Mouse (Mus musculus): ENCODE results near the gene Ust. TPM values are rescaled to one million over a fixed set of nuclear protein-coding genes. Genes with fewer than 3 reads are reported as not detected.
A peak's percentile ranks its signal among the peaks of the same experiment; 100 is the strongest.

Gene Ust
- polyA plus RNA-seq, 1 experiment from 2014 or later = 2.8 TPM

DNA sequence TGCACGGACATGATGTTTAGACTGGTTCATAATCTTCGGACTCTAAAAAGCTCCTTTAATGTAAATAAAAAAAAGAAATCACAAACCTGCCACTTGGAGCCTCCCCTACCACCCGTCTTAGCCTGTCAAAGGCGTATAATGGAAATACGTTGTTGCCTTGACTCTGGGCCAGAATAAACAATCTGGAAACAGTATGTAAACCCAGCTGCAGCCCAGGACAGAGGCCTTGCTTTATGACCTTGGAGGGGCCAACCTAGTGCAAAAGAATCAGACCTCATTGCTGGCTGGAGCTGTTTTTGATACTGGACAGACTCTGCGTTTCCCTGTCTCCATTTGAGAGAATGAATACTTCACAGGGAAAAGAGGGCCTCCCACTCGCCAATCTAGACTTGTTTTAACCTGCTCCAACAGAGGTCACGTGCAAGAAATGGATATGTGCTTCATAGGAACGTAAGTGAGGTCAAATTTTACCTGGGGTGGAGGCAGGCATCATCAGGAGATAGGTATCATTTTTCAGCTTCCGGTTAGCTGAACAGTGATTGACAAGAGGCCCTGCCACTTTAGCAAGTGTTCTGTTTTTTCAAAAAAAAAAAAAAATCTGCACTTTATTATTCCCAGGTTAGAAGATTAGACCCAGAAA is 305.2 kb downstream of the Ust start:
- 57% methylated on average over 10 of the region's 10 CpGs for WGBS
- H3K4me3 ChIP-seq = no peak overlapping the region

DNA sequence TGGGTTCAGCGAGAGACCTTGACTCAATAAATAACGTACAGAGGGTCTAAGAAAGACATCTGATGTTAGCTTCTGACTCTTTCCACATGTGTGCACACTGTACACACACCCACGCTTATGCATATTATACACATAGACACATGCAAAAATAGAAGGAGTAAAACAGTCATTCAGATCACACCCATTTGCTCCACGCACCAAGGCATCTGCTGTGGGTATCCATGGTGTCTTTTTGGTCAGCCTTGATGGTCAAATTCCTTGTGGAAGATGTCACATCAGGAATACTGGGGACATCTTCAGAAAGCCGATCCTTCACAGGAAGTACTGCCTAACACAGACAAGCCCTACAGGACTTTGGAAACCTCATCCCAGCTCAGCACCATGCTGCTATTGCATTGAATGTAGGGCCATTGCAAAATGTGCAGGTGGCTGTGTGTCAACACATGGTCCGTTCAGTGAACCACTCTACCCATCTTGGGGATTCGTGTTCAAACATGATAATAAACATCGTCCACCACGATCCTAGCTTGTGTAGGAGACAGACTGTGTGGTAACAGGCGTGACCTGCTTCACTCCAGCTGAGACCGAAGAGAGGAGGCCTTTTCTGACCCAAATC is 305.9 kb downstream of the Ust start:
- H3K36me3 ChIP-seq = no peaks in the 10 kb centered on the region
- H3K4me1 ChIP-seq = peaks cover 24% of the 10 kb centered on the region
- H3K27ac ChIP-seq = peak overlapping the region; percentile 69; the same call in 1 of the 2 replicates
- WGBS = 88% methylated on average over 11 of the region's 11 CpGs
- no peaks in the 10 kb centered on the region for H3K27me3 ChIP-seq (ENCODE audit: insufficient read depth, poor library complexity, severe bottlenecking)
- DNase-seq (ENCODE audit: low spot score) = no peak
- no peaks in the 10 kb centered on the region for H3K9me3 ChIP-seq
- no peak overlapping the region for H3K4me3 ChIP-seq

More for the DNA sequence above, 305.2 kb downstream of the Ust start:
- no peaks in the 10 kb centered on the region for H3K27me3 ChIP-seq (ENCODE audit: insufficient read depth, poor library complexity, severe bottlenecking)
- peak overlapping the region; percentile 69; the same call in 1 of the 2 replicates for H3K27ac ChIP-seq
- no peaks in the 10 kb centered on the region for H3K36me3 ChIP-seq
- peaks cover 24% of the 10 kb centered on the region for H3K4me1 ChIP-seq
- no peaks in the 10 kb centered on the region for H3K9me3 ChIP-seq
- DNase-seq (ENCODE audit: low spot score) = no peak

DNA sequence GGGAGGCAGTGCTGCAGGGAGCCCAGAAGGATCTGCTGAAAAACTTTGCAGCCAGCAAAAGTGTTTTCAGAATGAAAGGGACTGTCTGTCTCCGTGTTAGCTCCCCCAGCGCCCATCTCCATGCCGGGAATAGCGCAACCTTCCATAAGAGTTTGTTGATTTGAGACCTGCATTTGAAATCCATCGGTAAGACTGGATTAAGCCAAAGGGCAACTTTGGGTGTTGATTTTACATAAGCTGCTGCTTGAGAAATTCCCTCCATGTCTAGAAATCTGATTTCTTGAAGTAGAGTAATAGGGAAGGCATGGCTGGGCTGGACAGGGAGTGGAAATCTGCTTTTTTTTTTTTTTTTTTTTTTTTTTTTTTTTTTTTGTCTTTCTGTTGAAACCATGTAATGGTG is 306.9 kb downstream of the Ust start:
- no peak overlapping the region; the same call in 1 of the 2 replicates for H3K27ac ChIP-seq
- H3K4me1 ChIP-seq = peaks cover 18% of the 10 kb centered on the region
- no peaks in the 10 kb centered on the region for H3K27me3 ChIP-seq (ENCODE audit: insufficient read depth, poor library complexity, severe bottlenecking)
- H3K4me3 ChIP-seq = no peak overlapping the region
- DNase-seq (ENCODE audit: low spot score) = no peak
- no peaks in the 10 kb centered on the region for H3K36me3 ChIP-seq
- no peaks in the 10 kb centered on the region for H3K9me3 ChIP-seq
- WGBS = 85% methylated on average over 5 of the region's 5 CpGs

DNA sequence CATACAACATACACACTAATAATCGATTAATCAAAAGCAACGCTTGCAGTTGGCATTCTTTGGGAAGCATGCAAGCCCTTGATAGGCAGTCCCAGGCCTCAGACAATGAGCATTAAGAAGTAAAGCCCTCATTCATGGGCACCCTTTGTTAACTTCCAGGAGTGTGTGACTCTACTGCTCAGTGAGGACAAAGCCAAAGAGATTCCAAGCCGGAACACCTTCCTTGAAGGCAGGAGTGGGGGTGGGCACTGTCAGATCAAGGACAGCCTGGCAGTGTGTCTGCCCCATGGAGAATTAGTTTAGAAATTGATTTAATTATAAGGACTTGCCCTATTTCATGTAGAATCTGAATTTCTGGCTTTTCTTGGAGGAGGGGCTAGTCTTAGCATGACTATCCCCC is 308.3 kb downstream of the Ust start:
- H3K4me1 ChIP-seq = peaks cover 17% of the 10 kb centered on the region

DNA sequence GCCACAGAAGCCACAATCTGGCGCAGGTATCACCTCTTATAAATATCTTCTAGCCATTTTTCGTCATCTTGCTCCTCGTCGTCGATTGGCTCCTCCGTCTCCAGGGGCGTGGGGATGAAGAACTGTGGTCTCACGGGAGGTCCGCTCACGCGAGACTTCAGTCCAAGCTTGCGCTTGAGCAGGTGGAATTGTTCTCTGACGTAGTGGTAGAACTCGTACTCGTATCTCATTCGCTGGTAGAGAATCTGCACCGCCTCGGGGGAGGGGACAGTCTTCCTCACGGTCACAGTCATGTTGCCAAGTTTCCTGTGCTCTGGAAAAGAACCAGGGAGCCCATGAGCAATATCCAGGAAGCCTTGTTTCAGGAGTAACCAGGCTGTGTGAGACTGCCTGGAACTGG is 311.3 kb downstream of the Ust start:
- Histone ChIP-seq H3K36me3 (no peaks in the 10 kb centered on the region), H3K4me1 (0 out of 2 replicates have a peak, but pooled peaks cover 2% of the 10 kb centered on the region), H3K27ac (no peak overlapping the region), H3K27me3 (ENCODE audit: insufficient read depth, poor library complexity, severe bottlenecking) (no peaks in the 10 kb centered on the region), H3K4me3 (no peak overlapping the region), H3K9me3 (no peaks in the 10 kb centered on the region)
- DNase-seq (ENCODE audit: low spot score) = no peak
- 91% methylated on average over 19 of the region's 19 CpGs for WGBS

More for the DNA sequence above, 308.3 kb downstream of the Ust start:
- no peak overlapping the region for H3K4me3 ChIP-seq
- H3K27ac ChIP-seq = no peak overlapping the region
- no peak for DNase-seq (ENCODE audit: low spot score)
- no peaks in the 10 kb centered on the region for H3K27me3 ChIP-seq (ENCODE audit: insufficient read depth, poor library complexity, severe bottlenecking)
- no peaks in the 10 kb centered on the region for H3K36me3 ChIP-seq
- WGBS = 82% methylated on average over 3 of the region's 3 CpGs
- H3K9me3 ChIP-seq = no peaks in the 10 kb centered on the region

DNA sequence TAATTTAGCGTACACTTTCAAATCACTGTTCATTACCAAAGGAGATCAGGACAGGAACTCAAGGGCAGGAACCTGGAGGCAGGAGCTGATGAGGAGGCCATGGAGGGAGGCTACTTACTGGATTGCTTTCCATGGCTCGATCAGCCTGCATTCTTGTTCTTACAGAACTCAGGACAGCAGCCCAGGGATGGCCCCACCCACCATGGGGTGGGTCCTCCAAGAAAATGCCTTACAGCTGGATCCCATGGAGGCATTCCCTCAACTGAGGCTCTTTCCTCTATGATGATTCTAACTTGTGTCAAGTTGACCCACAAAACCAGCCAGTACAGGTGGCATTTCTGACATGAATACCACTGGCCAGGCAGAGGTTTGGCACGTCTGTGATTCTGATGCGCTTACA is 314.9 kb downstream of the Ust start:
- Histone ChIP-seq H3K4me3 (no peak overlapping the region), H3K27ac (no peak overlapping the region), H3K27me3 (ENCODE audit: insufficient read depth, poor library complexity, severe bottlenecking) (no peaks in the 10 kb centered on the region), H3K36me3 (no peaks in the 10 kb centered on the region), H3K4me1 (no peaks in the 10 kb centered on the region), H3K9me3 (no peaks in the 10 kb centered on the region)
- 74% methylated on average over 4 of the region's 4 CpGs for WGBS
- DNase-seq (ENCODE audit: low spot score) = peak; percentile 58

DNA sequence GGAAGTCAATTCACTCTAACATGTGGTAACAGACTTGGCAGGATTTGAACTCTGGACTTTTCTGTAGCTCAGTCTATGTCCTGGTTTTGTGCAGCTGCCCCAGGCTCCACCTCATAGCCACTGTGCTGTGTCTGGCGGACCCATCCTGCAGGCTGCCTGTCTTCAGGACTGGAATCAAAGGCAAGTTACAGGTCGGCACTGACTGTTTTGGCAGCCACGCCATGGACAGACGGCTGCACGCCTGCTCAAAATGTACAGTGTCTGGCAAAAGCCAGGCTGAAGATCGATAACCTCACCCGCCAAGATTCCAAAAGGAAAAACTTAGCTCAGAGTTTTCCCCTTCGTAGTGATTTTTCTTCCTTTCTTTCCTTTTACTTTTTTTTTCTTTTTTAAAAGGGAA is 318.8 kb downstream of the Ust start:
- no peak overlapping the region for H3K27ac ChIP-seq
- 81% methylated on average over 8 of the region's 8 CpGs for WGBS
- no peaks in the 10 kb centered on the region for H3K9me3 ChIP-seq
- no peak overlapping the region for H3K4me3 ChIP-seq
- no peaks in the 10 kb centered on the region for H3K36me3 ChIP-seq
- 0 out of 2 replicates have a peak, but pooled peaks cover 10% of the 10 kb centered on the region for H3K4me1 ChIP-seq
- H3K27me3 ChIP-seq (ENCODE audit: insufficient read depth, poor library complexity, severe bottlenecking) = no peaks in the 10 kb centered on the region
- DNase-seq (ENCODE audit: low spot score) = peak; percentile 55

DNA sequence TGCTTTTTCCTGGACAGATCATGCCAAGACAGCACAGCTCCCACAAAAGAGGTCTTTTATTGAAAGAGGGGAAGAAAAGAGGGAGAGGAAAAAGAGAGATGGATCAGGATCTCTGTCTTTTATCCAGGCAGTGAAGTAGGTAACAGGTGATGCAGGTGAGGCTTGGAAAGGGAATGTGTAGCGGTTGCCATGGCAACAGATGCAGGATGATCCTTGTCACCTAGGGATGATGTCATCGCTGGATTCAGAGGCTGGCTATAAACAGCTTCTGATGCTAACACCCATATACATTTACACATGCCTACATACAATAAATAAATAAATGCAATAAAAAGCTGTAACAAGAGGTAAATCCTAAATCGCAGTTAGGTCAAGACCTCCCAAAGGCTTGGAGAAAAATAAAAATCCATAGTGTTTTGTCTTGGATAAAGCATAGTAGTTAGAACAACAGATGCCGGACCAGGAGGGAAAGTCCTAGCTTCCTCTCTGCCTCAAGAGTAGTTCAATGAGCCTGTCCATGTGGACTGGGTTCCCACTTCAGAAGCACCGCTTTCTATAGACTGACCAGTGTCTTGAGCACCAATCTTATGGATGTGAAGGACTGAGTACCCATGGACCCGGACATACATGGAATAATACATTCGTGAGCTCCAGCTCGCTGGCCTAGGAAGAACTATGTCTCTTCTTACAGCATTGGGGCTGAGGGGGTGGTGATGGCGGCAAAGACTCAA is 319.4 kb downstream of the Ust start:
- DNase-seq (ENCODE audit: low spot score) = no peak
- H3K27ac ChIP-seq = no peak overlapping the region
- WGBS = 85% methylated on average over 9 of the region's 9 CpGs

DNA sequence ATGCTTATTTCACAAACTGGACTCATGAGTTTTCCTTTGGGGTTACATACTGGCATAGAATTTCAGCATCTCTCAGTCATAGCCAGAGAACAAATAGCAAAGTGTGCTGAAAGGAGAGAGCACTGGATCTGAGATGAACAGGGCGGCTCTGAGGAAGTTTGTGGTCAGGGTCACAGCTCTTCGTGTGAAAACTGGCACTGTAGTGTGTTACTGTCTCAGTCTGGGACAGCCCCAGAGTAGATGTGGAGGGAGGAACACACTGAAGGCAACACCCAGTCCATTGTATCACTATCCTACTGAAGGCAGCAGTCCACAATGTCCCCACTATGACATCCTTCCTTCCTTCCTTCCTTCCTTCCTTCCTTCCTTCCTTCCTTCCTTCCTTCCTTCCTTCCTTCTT is 321.0 kb downstream of the Ust start:
- WGBS = 55% methylated on average over 2 of the region's 2 CpGs
- no peak for DNase-seq (ENCODE audit: low spot score)
- Histone ChIP-seq H3K36me3 (no peaks in the 10 kb centered on the region), H3K4me3 (no peak overlapping the region), H3K9me3 (no peaks in the 10 kb centered on the region), H3K27me3 (ENCODE audit: insufficient read depth, poor library complexity, severe bottlenecking) (no peaks in the 10 kb centered on the region), H3K4me1 (0 out of 2 replicates have a peak, but pooled peaks cover 10% of the 10 kb centered on the region), H3K27ac (no peak overlapping the region)

More for the DNA sequence above, 319.4 kb downstream of the Ust start:
- Histone ChIP-seq H3K9me3 (no peaks in the 10 kb centered on the region), H3K4me3 (no peak overlapping the region), H3K36me3 (no peaks in the 10 kb centered on the region), H3K4me1 (0 out of 2 replicates have a peak, but pooled peaks cover 10% of the 10 kb centered on the region), H3K27me3 (ENCODE audit: insufficient read depth, poor library complexity, severe bottlenecking) (no peaks in the 10 kb centered on the region)

DNA sequence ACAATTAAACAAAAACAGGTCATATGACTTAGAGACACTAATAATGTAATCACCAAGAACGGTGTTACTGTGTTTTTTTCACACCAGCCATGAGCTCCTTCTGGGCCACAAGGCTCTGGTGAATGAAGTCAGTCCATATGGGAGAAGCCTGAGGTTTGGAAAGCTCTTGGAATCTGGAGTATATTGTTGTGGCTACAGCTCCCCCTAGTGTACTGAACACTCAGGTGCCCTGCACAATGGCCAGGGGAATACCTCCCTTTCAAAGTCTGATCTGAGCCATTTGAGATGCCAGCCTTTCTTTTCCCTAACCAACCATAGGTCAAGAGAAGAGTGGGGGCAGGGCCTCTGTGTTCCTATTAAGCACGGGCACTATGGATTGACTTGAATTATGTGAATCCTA is 322.3 kb downstream of the Ust start:
- no peak for DNase-seq (ENCODE audit: low spot score)

DNA sequence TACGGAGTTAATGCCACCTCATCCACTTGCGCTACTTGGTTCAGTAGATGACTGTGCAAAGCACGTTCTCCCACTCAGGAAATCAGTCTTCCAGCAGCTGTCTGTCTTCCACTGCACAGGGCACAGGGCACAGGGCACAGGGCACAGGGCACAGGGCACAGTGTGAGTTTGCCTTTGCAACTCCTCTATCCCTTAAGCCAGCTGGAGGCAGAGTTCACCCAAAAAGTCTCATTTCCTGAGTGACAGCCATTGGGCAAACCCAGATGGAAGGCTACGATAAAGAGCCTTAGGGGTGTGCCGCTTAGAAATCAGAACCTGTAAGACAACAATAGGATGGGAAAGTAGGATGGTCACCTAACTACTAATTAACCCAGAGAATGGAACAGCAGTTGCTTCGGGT is 322.9 kb downstream of the Ust start:
- no peak for DNase-seq (ENCODE audit: low spot score)
- no peaks in the 10 kb centered on the region for H3K36me3 ChIP-seq
- H3K4me1 ChIP-seq = 0 out of 2 replicates have a peak, but pooled peaks cover 10% of the 10 kb centered on the region
- 73% methylated on average over 6 of the region's 6 CpGs for WGBS
- no peak overlapping the region for H3K4me3 ChIP-seq
- no peaks in the 10 kb centered on the region for H3K27me3 ChIP-seq (ENCODE audit: insufficient read depth, poor library complexity, severe bottlenecking)
- peak overlapping the region; percentile 23; the same call in 1 of the 2 replicates for H3K27ac ChIP-seq
- no peaks in the 10 kb centered on the region for H3K9me3 ChIP-seq

More for the DNA sequence above, 322.3 kb downstream of the Ust start:
- Histone ChIP-seq H3K27ac (0 out of 2 replicates have a peak overlapping the region, but pooled peaks have one; percentile 23), H3K9me3 (no peaks in the 10 kb centered on the region), H3K4me3 (no peak overlapping the region), H3K36me3 (no peaks in the 10 kb centered on the region), H3K27me3 (ENCODE audit: insufficient read depth, poor library complexity, severe bottlenecking) (no peaks in the 10 kb centered on the region), H3K4me1 (0 out of 2 replicates have a peak, but pooled peaks cover 10% of the 10 kb centered on the region)
- WGBS = 5% methylated on average over 2 of the region's 2 CpGs

DNA sequence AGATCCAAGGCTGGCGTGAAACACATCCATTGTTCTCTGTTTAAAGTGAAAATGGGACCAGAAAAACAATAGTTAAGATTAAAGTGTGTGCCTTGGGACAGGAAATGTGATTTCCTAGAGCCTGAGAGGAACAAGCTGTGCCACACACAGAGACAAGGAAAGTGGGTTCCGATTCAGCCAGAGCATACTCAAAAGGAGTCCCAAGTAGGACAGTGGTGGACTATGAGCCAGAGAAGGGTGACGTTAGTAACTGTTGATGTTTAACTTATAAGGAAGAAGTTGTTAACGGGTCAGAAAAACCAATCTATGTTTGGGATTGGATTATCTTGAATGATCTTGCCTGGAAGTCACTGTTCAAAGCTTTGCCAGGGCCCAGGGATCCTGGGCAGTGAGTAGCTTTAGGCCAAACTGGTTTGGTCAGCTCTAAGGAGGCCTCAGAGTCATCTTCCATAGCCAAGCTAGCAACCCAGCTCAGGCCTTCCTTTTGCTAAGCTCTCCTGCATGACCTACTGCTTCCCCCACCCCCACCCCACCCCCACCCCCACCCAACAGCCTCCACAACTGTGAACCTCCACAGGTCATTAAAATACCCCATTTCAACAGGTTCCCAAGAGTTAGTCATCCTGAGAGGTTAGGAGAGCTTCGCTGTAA is 329.2 kb downstream of the Ust start:
- Histone ChIP-seq H3K36me3 (no peaks in the 10 kb centered on the region), H3K9me3 (no peaks in the 10 kb centered on the region), H3K27me3 (ENCODE audit: insufficient read depth, poor library complexity, severe bottlenecking) (no peaks in the 10 kb centered on the region), H3K4me1 (no peaks in the 10 kb centered on the region), H3K4me3 (no peak overlapping the region), H3K27ac (no peak overlapping the region)
- 68% methylated on average over 5 of the region's 5 CpGs for WGBS
- DNase-seq (ENCODE audit: low spot score) = no peak

Measured in heart, embryonic 10.5 days (tissue).